Mouse (Mus musculus): Measurements from ENCODE around the gene Slc22a20. TPM values are rescaled to one million over a fixed set of nuclear protein-coding genes. Genes with fewer than 3 reads are reported as not detected.
A peak's percentile ranks its signal among the peaks of the same experiment; 100 is the strongest.

Slc22a20 gene
- polyA plus RNA-seq, 1 experiment from 2014 or later = not detected

GRCm38 (mm10) chr19:5950218-5950617, 35.7 kb downstream of the Slc22a20 start:
- no peak for ATAC-seq
- no peak overlapping the region for H3K27ac ChIP-seq (ENCODE audit: low read length)
- H3K9me3 ChIP-seq (replicated peaks; ENCODE audit: control insufficient read depth, low read length, poor library complexity, severe bottlenecking) = no peaks in the 10 kb centered on the region
- H3K27me3 ChIP-seq (ENCODE audit: control insufficient read depth, insufficient read depth, low read depth, low read length) = no peaks in the 10 kb centered on the region
- H3K4me1 ChIP-seq (ENCODE audit: control insufficient read depth, insufficient read depth, low read length) = no peaks in the 10 kb centered on the region
- no peak overlapping the region for H3K4me3 ChIP-seq (ENCODE audit: low read depth, low read length)
- H3K9ac ChIP-seq (ENCODE audit: low read depth, low read length) = no peak overlapping the region
- no peak overlapping the region for H3K4me2 ChIP-seq (ENCODE audit: low read length)
- 0 out of 2 replicates have a peak, but pooled peaks cover 4% of the 10 kb centered on the region for H3K36me3 ChIP-seq (ENCODE audit: control insufficient read depth, insufficient read depth, low read length)
- WGBS = 93% methylated on average over 11 of the region's 11 CpGs

GRCm38 (mm10) chr19:5945891-5946290, 40.1 kb downstream of the Slc22a20 start:
- Histone ChIP-seq H3K4me1 (ENCODE audit: control insufficient read depth, insufficient read depth, low read length) (no peaks in the 10 kb centered on the region), H3K9ac (ENCODE audit: low read depth, low read length) (no peak overlapping the region; the same call in 1 of the 2 replicates), H3K4me2 (ENCODE audit: low read length) (no peak overlapping the region), H3K36me3 (ENCODE audit: control insufficient read depth, insufficient read depth, low read length) (peaks cover 4% of the 10 kb centered on the region; the same call in 1 of the 2 replicates), H3K27me3 (ENCODE audit: control insufficient read depth, insufficient read depth, low read depth, low read length) (no peaks in the 10 kb centered on the region), H3K9me3 (replicated peaks; ENCODE audit: control insufficient read depth, low read length, poor library complexity, severe bottlenecking) (no peaks in the 10 kb centered on the region), H3K4me3 (ENCODE audit: low read depth, low read length) (no peak overlapping the region), H3K27ac (ENCODE audit: low read length) (no peak overlapping the region)
- 85% methylated on average over 8 of the region's 8 CpGs for WGBS
- ATAC-seq = no peak

- no peaks in the 10 kb centered on the region for H3K27me3 ChIP-seq (ENCODE audit: control insufficient read depth, insufficient read depth, low read depth, low read length)
- ATAC-seq = no peak
- H3K27ac ChIP-seq (ENCODE audit: low read length) = no peak overlapping the region
- no peaks in the 10 kb centered on the region; the same call in 1 of the 2 replicates for H3K4me1 ChIP-seq (ENCODE audit: control insufficient read depth, insufficient read depth, low read length)
- H3K4me2 ChIP-seq (ENCODE audit: low read length) = no peak overlapping the region
- no peak overlapping the region for H3K9ac ChIP-seq (ENCODE audit: low read depth, low read length)
- 86% methylated on average over 7 of the region's 7 CpGs for WGBS
- H3K4me3 ChIP-seq (ENCODE audit: low read depth, low read length) = no peak overlapping the region
- peaks cover 2% of the 10 kb centered on the region; the same call in 1 of the 2 replicates for H3K36me3 ChIP-seq (ENCODE audit: control insufficient read depth, insufficient read depth, low read length)
- no peaks in the 10 kb centered on the region for H3K9me3 ChIP-seq (replicated peaks; ENCODE audit: control insufficient read depth, low read length, poor library complexity, severe bottlenecking)
Measured at GRCm38 (mm10) chr19:5945027-5945426, 40.9 kb downstream of the Slc22a20 start.

GRCm38 (mm10) chr19:5944145-5944544, 41.8 kb downstream of the Slc22a20 start:
- Histone ChIP-seq H3K36me3 (ENCODE audit: control insufficient read depth, insufficient read depth, low read length) (no peaks in the 10 kb centered on the region; the same call in 1 of the 2 replicates), H3K27ac (ENCODE audit: low read length) (no peak overlapping the region), H3K4me2 (ENCODE audit: low read length) (no peak overlapping the region), H3K9me3 (replicated peaks; ENCODE audit: control insufficient read depth, low read length, poor library complexity, severe bottlenecking) (no peaks in the 10 kb centered on the region), H3K9ac (ENCODE audit: low read depth, low read length) (no peak overlapping the region), H3K27me3 (ENCODE audit: control insufficient read depth, insufficient read depth, low read depth, low read length) (no peaks in the 10 kb centered on the region), H3K4me3 (ENCODE audit: low read depth, low read length) (no peak overlapping the region), H3K4me1 (ENCODE audit: control insufficient read depth, insufficient read depth, low read length) (no peaks in the 10 kb centered on the region; the same call in 1 of the 2 replicates)
- no peak for ATAC-seq
- WGBS = 76% methylated on average over 8 of the region's 8 CpGs

GRCm38 (mm10) chr19:5943404-5943803, 42.5 kb downstream of the Slc22a20 start:
- Histone ChIP-seq H3K4me2 (ENCODE audit: low read length) (no peak overlapping the region), H3K4me3 (ENCODE audit: low read depth, low read length) (no peak overlapping the region), H3K9ac (ENCODE audit: low read depth, low read length) (no peak overlapping the region), H3K27ac (ENCODE audit: low read length) (no peak overlapping the region), H3K4me1 (ENCODE audit: control insufficient read depth, insufficient read depth, low read length) (no peaks in the 10 kb centered on the region; the same call in 1 of the 2 replicates), H3K27me3 (ENCODE audit: control insufficient read depth, insufficient read depth, low read depth, low read length) (no peaks in the 10 kb centered on the region), H3K36me3 (ENCODE audit: control insufficient read depth, insufficient read depth, low read length) (no peaks in the 10 kb centered on the region; the same call in 1 of the 2 replicates), H3K9me3 (replicated peaks; ENCODE audit: control insufficient read depth, low read length, poor library complexity, severe bottlenecking) (no peaks in the 10 kb centered on the region)
- no peak for ATAC-seq
- 92% methylated on average over 15 of the region's 15 CpGs for WGBS

- no peaks in the 10 kb centered on the region for H3K9me3 ChIP-seq (replicated peaks; ENCODE audit: control insufficient read depth, low read length, poor library complexity, severe bottlenecking)
- H3K4me3 ChIP-seq (ENCODE audit: low read depth, low read length) = no peak overlapping the region
- H3K27ac ChIP-seq (ENCODE audit: low read length) = no peak overlapping the region
- no peak overlapping the region for H3K9ac ChIP-seq (ENCODE audit: low read depth, low read length)
- H3K36me3 ChIP-seq (ENCODE audit: control insufficient read depth, insufficient read depth, low read length) = no peaks in the 10 kb centered on the region; the same call in 1 of the 2 replicates
- peaks cover 3% of the 10 kb centered on the region; the same call in 1 of the 2 replicates for H3K4me1 ChIP-seq (ENCODE audit: control insufficient read depth, insufficient read depth, low read length)
- no peak overlapping the region for H3K4me2 ChIP-seq (ENCODE audit: low read length)
- H3K27me3 ChIP-seq (ENCODE audit: control insufficient read depth, insufficient read depth, low read depth, low read length) = no peaks in the 10 kb centered on the region
- ATAC-seq = no peak
- 93% methylated on average over 7 of the region's 7 CpGs for WGBS
Measured at GRCm38 (mm10) chr19:5942581-5942980, 43.4 kb downstream of the Slc22a20 start.

- no peak overlapping the region for H3K27ac ChIP-seq (ENCODE audit: low read length)
- H3K36me3 ChIP-seq (ENCODE audit: control insufficient read depth, insufficient read depth, low read length) = no peaks in the 10 kb centered on the region; the same call in 1 of the 2 replicates
- 91% methylated on average over 10 of the region's 10 CpGs for WGBS
Measured at GRCm38 (mm10) chr19:5940656-5941055, 45.3 kb downstream of the Slc22a20 start.

GRCm38 (mm10) chr19:5940173-5940572, 45.8 kb downstream of the Slc22a20 start:
- Histone ChIP-seq H3K4me3 (ENCODE audit: low read depth, low read length) (no peak overlapping the region), H3K9me3 (replicated peaks; ENCODE audit: control insufficient read depth, low read length, poor library complexity, severe bottlenecking) (no peaks in the 10 kb centered on the region), H3K27ac (ENCODE audit: low read length) (peak overlapping the region; percentile 38), H3K27me3 (ENCODE audit: control insufficient read depth, insufficient read depth, low read depth, low read length) (no peaks in the 10 kb centered on the region), H3K9ac (ENCODE audit: low read depth, low read length) (no peak overlapping the region), H3K4me1 (ENCODE audit: control insufficient read depth, insufficient read depth, low read length) (peaks cover 3% of the 10 kb centered on the region; the same call in 1 of the 2 replicates), H3K4me2 (ENCODE audit: low read length) (no peak overlapping the region), H3K36me3 (ENCODE audit: control insufficient read depth, insufficient read depth, low read length) (no peaks in the 10 kb centered on the region; the same call in 1 of the 2 replicates)
- ATAC-seq = no peak
- 63% methylated on average over 4 of the region's 4 CpGs for WGBS

More at GRCm38 (mm10) chr19:5940656-5941055, 45.3 kb downstream of the Slc22a20 start:
- Histone ChIP-seq H3K27me3 (ENCODE audit: control insufficient read depth, insufficient read depth, low read depth, low read length) (no peaks in the 10 kb centered on the region), H3K4me3 (ENCODE audit: low read depth, low read length) (no peak overlapping the region), H3K9ac (ENCODE audit: low read depth, low read length) (no peak overlapping the region), H3K4me1 (ENCODE audit: control insufficient read depth, insufficient read depth, low read length) (peaks cover 3% of the 10 kb centered on the region; the same call in 1 of the 2 replicates), H3K4me2 (ENCODE audit: low read length) (no peak overlapping the region), H3K9me3 (replicated peaks; ENCODE audit: control insufficient read depth, low read length, poor library complexity, severe bottlenecking) (no peaks in the 10 kb centered on the region)
- ATAC-seq = no peak

GRCm38 (mm10) chr19:5939715-5940114, 46.2 kb downstream of the Slc22a20 start:
- Histone ChIP-seq H3K4me3 (ENCODE audit: low read depth, low read length) (no peak overlapping the region), H3K27me3 (ENCODE audit: control insufficient read depth, insufficient read depth, low read depth, low read length) (no peaks in the 10 kb centered on the region), H3K9me3 (replicated peaks; ENCODE audit: control insufficient read depth, low read length, poor library complexity, severe bottlenecking) (no peaks in the 10 kb centered on the region), H3K27ac (ENCODE audit: low read length) (peak overlapping the region; percentile 38), H3K4me1 (ENCODE audit: control insufficient read depth, insufficient read depth, low read length) (peaks cover 3% of the 10 kb centered on the region; the same call in 1 of the 2 replicates), H3K4me2 (ENCODE audit: low read length) (no peak overlapping the region), H3K9ac (ENCODE audit: low read depth, low read length) (no peak overlapping the region), H3K36me3 (ENCODE audit: control insufficient read depth, insufficient read depth, low read length) (no peaks in the 10 kb centered on the region; the same call in 1 of the 2 replicates)
- 63% methylated on average over 5 of the region's 5 CpGs for WGBS
- ATAC-seq = no peak

All from midbrain, embryonic 16.5 days (tissue).